Mouse (Mus musculus): ENCODE measurements at regions not wholly inside any gene's neighbourhood (a gene's known extent, or its start where the extent isn't known, plus 50 kb on each side); places are given as distances from the start of the nearest gene placed in this dataset.
A peak's percentile ranks its signal among the peaks of the same experiment; 100 is the strongest.

- no peak for DNase-seq (ENCODE audit: low spot score in 2 of 2)
Observed at GRCm38 (mm10) chr13:71874986-71875385, 88.5 kb downstream of the Irx1 start.

GRCm38 (mm10) chr13:71868763-71869162 is 94.8 kb downstream of the Irx1 start:
- no peak for DNase-seq (ENCODE audit: low spot score in 2 of 2)

- DNase-seq (ENCODE audit: low spot score in 2 of 2) = peak; percentile 2 to 10
Observed at GRCm38 (mm10) chr13:71853426-71854025, 110.0 kb downstream of the Irx1 start.

DNA sequence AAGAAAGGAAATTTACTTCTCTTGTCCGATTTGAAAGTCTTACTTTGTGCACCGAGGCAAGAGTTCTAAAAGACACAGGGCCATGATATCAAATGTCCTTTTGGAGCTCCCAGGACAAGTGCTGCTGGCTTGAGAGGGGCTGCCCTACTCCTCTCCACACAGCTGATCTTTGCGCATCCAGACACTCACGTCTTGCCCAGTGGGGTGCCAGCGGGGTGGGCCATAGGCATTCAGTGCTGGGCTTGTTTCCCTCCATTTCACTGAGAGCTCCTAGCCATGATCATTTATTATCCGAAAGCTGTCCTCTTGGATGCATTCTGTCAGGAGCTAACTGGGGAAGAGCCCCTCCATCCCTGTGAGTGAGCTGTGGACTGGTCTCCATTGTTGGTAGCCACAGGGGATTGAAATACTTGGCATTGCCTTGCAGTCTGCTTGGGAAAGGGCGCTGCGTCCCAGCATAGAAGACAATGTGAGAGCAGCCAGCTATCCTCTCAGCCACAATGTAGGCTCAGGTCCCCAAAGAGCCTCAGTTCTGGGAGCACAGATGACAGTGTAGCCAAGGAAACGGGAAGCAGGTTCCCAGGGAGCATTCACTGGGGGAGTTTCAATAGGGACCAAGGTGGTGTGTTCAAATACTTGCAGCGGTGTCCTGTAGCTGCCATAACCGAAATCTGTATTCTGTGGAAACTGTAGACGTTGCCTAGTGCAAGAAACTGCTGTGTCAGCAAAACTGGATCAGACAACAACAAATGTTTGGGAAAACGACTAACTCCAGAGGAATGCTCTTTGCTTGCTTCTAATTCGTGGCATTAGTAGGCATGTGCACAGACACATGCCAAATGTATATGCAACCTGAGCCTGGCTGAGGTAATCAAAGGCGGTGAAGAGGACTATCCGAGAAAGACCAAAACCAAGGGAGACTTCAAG is 159.2 kb downstream of the Irx1 start:
- DNase-seq (ENCODE audit: low spot score in 2 of 2) = no peak

- DNase-seq (ENCODE audit: low spot score in 2 of 2) = no peak
Observed at GRCm38 (mm10) chr13:71798288-71798687, 165.2 kb downstream of the Irx1 start.

DNA sequence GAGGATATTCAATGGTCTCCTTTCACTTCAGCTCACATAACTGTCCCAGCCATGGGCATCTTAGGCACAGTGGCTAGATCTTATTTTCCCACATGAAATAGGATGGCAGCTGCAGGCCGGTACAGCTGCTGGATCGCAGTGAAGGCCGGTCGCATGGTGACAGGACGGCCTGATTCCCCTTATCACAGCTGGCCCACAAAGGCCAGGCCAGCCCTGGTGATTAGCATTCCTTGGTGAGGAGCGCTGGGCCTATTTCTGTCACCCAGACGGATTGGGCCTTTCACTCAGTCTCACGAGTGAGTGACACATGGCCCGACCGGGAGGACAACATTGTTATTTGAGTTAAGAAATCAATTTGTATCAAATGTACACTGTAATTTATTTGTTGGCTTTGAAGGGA is 178.8 kb downstream of the Irx1 start:
- DNase-seq (ENCODE audit: low spot score in 2 of 2) = no peak

- DNase-seq (ENCODE audit: low spot score in 2 of 2) = no peak
Observed at GRCm38 (mm10) chr13:71747003-71747965, 216.2 kb downstream of the Irx1 start.

GRCm38 (mm10) chr13:71746534-71746933 is 217.0 kb downstream of the Irx1 start:
- no peak for DNase-seq (ENCODE audit: low spot score in 2 of 2)

GRCm38 (mm10) chr13:71736821-71737345 is 226.6 kb downstream of the Irx1 start:
- DNase-seq (ENCODE audit: low spot score in 2 of 2) = no peak

- DNase-seq (ENCODE audit: low spot score in 2 of 2) = no peak
Observed at GRCm38 (mm10) chr13:71734261-71734660, 229.3 kb downstream of the Irx1 start.

DNA sequence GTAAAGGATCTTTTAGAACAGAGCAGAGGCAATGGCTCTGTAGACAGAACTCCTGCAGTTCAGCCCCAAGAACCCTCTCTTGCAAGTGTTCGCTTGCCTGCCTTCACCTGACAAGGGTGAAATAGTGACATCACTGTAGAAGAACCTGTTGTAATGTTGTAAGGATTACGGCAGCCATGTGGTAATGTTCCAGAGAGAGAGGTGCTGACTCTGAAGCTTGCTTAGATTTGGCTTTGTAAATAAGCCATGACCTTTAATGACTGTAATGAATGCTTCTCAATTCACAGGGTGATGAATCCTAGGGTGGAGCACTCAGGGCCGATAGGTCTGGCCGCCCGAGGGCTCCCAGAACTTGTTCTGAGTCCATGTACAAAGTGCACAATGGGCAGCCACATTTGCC is 230.2 kb downstream of the Irx1 start:
- DNase-seq (ENCODE audit: low spot score in 2 of 2) = no peak

DNA sequence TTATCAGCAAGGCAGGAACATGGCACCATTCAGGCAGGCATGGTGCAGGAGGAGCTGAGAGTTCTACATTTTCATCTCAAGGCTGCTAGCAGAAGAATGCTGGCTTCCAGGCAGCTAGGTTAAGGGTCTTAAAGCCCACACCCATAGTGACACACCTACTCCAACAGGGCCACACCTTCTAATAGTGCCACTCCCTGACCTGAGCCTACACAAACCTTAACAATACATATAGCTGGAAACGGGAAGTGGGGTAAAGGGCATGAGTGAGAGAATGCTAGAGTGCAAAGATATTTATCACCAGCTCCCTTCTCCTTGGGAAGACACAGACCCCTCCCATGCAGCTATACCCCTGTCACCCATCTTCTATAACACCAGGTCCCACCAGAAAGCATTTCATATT is 230.6 kb downstream of the Irx1 start:
- DNase-seq (ENCODE audit: low spot score in 2 of 2) = no peak

GRCm38 (mm10) chr13:71690069-71690817 is 273.3 kb downstream of the Irx1 start:
- no peak for DNase-seq (ENCODE audit: low spot score in 2 of 2)

DNA sequence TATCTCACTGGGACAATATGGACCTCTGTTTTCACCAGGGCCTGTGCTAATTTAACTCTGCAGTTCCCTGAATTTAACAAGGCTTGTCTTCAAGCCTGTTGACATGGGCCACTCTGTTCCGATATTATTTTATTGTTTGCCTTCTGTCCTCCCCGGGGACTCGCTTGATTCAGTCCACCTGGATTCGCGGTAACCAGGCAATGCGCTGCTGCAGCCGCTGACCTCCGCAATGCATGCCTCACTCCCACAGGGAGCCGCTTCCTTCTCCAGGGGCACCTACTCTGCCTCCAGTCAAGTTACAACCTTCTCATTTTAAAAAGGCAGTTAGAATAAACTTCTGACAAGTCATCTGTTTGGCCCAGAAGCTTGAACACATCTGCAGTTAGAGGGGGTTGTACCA is 274.3 kb downstream of the Irx1 start:
- DNase-seq (ENCODE audit: low spot score in 2 of 2) = no peak

GRCm38 (mm10) chr13:71676081-71676624 is 287.4 kb downstream of the Irx1 start:
- DNase-seq (ENCODE audit: low spot score in 2 of 2) = no peak

DNA sequence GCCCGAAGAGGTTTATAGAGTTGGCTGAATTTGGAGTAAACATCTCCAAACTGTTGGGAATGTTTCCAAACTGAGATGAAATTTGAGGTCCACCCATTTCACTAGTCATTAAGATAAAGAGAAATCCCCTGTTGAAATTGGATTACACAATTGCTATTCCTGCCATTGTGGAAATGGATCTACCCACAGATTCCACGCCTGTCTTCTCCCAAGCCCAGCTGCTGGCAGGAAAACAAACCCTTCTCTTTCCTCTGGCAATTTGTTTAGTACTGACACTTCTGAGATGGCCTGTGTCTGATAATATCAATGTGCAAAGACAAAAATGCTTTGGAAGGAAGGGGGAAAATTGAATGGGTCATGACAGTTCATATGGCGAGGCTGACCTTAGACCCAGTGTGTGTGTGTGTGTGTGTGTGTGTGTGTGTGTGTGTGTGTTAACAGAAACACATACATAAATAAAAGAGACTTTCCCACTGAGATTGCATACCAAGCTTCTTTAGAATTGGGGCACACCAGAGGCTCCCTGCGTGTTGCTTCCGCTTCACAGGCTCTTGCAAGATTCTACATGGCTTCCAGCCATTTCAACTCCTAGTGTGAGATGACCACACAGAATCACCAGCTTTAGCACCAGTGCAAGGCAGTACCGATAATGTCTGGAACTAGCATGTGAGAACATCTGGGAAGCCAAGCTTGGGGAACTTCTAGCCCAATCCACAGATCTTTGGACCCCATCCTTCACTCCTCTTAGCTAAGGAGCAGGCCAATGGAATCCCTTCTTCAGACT is 293.4 kb downstream of the Irx1 start:
- DNase-seq (ENCODE audit: low spot score in 2 of 2) = no peak

DNA sequence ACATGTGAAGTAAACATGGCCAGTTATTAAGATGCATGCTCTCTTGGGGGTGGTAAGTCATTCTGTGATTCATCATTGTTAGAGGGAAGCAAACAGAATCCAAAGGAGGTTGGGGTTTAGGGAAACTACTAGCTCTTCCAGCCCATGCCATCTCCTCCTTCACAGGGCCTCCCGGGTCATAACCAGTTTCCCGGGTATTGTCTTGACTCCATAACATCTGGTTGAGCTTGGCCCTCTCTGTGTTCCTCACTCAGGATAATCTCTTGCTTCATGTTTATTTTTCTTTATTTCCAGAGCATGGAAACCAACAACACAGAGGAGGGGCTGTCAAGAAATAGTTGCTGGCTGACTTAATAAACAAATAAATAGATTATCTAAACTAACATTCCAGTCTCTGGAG is 295.3 kb downstream of the Irx1 start:
- no peak for DNase-seq (ENCODE audit: low spot score in 2 of 2)

DNA sequence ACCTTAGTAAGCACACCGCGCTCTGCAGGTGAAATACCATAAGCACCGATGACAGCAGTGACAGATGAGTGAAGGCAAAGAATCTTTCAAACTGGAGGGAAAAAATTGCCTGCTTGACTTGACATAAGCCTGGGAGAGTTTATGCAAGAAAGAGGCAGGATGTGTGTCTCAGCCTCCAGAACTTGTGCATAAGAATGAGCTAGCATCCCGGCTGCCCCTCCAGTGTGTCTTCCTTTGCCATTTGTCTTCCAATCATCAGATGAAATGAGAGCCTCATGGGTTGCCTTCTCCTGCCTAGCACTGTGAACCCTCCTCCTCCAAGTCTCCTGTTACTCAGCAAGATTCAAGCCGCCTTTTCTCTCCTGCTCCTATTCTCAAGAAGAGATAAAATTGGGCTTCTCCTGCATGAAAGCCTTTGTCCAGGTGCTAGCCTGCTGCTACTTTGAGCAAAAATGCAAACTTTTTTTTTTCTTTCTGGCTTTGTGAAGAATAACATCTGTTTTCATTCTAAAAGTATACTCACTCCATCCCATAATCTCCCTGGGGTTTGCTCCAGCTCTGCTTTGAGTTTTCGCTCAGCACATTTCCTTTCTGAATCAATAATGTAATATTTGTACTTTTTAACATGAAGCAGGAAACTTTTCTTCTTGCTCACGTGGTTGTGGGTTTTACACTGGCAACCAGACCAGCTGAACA is 298.2 kb downstream of the Irx1 start:
- no peak for DNase-seq (ENCODE audit: low spot score in 2 of 2)

DNA sequence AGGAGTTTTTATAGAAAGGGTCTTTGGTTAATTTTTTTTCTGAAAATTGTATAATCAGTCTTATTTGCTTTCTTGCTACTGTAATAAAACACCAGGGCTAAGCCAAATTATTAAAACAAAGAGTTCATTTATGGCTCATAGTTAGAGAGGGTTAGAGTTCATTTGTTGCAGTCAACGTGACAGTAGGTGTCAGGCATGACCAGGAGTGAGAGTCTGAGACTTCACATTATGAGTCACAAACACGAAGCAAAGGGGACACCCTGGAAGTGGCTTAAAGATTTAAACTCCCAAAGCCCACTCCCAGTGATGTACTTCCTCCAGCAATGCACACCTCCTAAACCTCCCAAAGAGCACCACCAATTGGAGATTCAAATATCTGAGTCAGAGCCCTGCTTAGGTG is 305.6 kb downstream of the Irx1 start:
- no peak for DNase-seq (ENCODE audit: low spot score in 2 of 2)
